Mouse (Mus musculus) hindbrain, embryonic 14.5 days (tissue): ENCODE results near the gene Rerg. TPM values are rescaled to one million over a fixed set of nuclear protein-coding genes. Genes with fewer than 3 reads are reported as not detected.

Experiments
- ATAC-seq: fragments of 200-750 bp; cut with Nextera tagmentation; 2 replicates; pipeline ENCODE4 v1.8.0; 2017; ENCODE audit warnings: moderate number of reproducible peaks, mild to moderate bottlenecking, moderate TSS enrichment, moderate library complexity; ENCODE audit not compliant: low FRiP score
- DNase-seq: peaks from one replicate; pipeline ENCODE4 v3.0.0-alpha.2; 2015; ENCODE audit warnings: low spot score
- H3K27ac ChIP-seq: fragments of 300-500 bp; sonication (generic); 2 replicates; pipeline ENCODE4 v1.5.1; 2014; ENCODE audit warnings: mild to moderate bottlenecking, moderate library complexity
- H3K27me3 ChIP-seq: fragments of 300-500 bp; sonication (generic); 2 replicates; pipeline ENCODE4 v1.6.1; 2014; ENCODE audit warnings: mild to moderate bottlenecking, low read length, mixed read lengths; ENCODE audit not compliant: control insufficient read depth, insufficient read depth
- H3K36me3 ChIP-seq: fragments of 300-500 bp; sonication (generic); replicated peaks from 2 replicates; pipeline ENCODE4 v1.6.1; 2014; ENCODE audit not compliant: control insufficient read depth, insufficient read depth
- H3K4me1 ChIP-seq: fragments of 300-500 bp; sonication (generic); replicated peaks from 2 replicates; pipeline ENCODE4 v1.6.1; 2014; ENCODE audit warnings: antibody characterized with exemption, low read length, mixed read lengths; ENCODE audit not compliant: control insufficient read depth, insufficient read depth
- H3K4me2 ChIP-seq: fragments of 300-500 bp; sonication (generic); replicated peaks from 2 replicates; pipeline ENCODE4 v1.6.1; 2014; ENCODE audit warnings: mild to moderate bottlenecking, moderate library complexity
- H3K4me3 ChIP-seq: fragments of 300-500 bp; sonication (generic); replicated peaks from 2 replicates; pipeline ENCODE4 v1.5.1; 2014; ENCODE audit warnings: mild to moderate bottlenecking, low read length
- H3K9ac ChIP-seq: fragments of 300-500 bp; sonication (generic); 2 replicates; pipeline ENCODE4 v1.6.1; 2014
- H3K9me3 ChIP-seq: fragments of 300-500 bp; sonication (generic); 2 replicates; pipeline ENCODE4 v1.6.1; 2016; ENCODE audit warnings: low read length; ENCODE audit not compliant: control insufficient read depth
- WGBS: fragments of 180-500 bp; shearing (Covaris S2); extraction: QIAGEN DNeasy Blood & Tissue Kit; methylation state at CpG from one replicate; pipeline ENCODE4 v1.1.7; 2014; 5-methylcytosine and 5-hydroxymethylcytosine counted together
- polyA plus RNA-seq: library from polyadenylated mRNA; unstranded; fragments of >200 nt; fragmentation: Nextera tagmentation; extraction: Ambion mirVana; gene quantifications from 2 replicates; pipeline ENCODE4 v1.2.1, GENCODE M21; 2014

Gene Rerg
- polyA plus RNA-seq, 1 experiment from 2014 or later, result 6.5 TPM

DNA sequence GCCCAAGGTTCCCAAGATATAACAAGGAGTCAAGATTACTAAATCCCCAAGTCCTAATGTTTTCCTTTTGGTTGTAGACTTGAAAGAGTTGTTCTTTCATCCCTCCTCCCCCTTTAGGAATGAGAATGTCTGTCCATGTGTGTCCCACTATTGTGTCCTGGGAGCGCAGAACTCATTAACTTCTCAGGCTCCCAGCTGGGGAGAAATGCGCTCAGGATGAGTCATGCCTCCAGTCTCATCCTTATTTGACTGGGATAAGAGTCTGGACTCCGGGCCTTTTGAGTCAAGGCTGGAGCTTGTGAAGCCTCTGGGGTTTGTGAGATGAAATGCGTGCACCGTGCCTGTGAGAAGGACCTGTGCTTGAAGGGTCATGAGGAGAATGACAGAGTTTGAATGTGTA lies 144.8 kb downstream of the Rerg start:
- Histone ChIP-seq H3K36me3 (no peaks in the 10 kb centered on the region), H3K27me3 (no peaks in the 10 kb centered on the region), H3K27ac (no peak overlapping the region), H3K9me3 (no peaks in the 10 kb centered on the region), H3K4me2 (no peak overlapping the region), H3K4me1 (0 out of 2 replicates have a peak, but pooled peaks cover 3% of the 10 kb centered on the region), H3K4me3 (no peak overlapping the region), H3K9ac (no peak overlapping the region)
- DNase-seq (no peak), ATAC-seq (no peak)
- 66% methylated on average over 5 of the region's 5 CpGs for WGBS

DNA sequence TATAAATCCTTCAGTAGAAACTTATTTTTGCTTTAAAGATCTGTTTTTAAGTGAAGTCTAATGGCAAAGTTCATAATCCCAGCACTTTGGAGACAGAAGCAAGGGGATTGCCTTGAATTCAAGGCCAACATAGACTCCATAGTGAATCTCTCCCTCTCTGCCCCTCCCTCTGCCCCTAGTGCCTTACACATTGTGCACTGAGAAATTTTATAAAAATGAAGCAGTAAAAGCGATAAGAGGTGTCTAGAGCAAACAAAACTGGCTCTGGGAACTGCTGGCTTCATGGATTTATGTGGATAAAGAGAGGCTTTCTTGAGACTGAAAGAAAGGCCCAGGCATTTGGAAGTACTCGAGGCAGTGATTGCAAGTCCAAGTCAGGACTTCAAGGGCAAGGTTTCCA lies 145.8 kb downstream of the Rerg start:
- no peak overlapping the region for H3K9ac ChIP-seq
- H3K4me2 ChIP-seq, result no peak overlapping the region
- no peak overlapping the region for H3K4me3 ChIP-seq
- H3K36me3 ChIP-seq, result no peaks in the 10 kb centered on the region
- no peak for ATAC-seq
- no peaks in the 10 kb centered on the region for H3K9me3 ChIP-seq
- no peaks in the 10 kb centered on the region for H3K27me3 ChIP-seq
- no peak overlapping the region for H3K27ac ChIP-seq
- H3K4me1 ChIP-seq, result 0 out of 2 replicates have a peak, but pooled peaks cover 2% of the 10 kb centered on the region
- 89% methylated on average over 2 of the region's 2 CpGs for WGBS
- no peak for DNase-seq

GRCm38 (mm10) chr6:137017216-137017973 lies 152.9 kb downstream of the Rerg start:
- ATAC-seq (no peak), DNase-seq (no peak)
- WGBS, result 90% methylated on average over 7 of the region's 7 CpGs
- Histone ChIP-seq H3K36me3 (no peaks in the 10 kb centered on the region), H3K4me3 (no peak overlapping the region), H3K4me2 (no peak overlapping the region), H3K27ac (no peak overlapping the region), H3K9me3 (no peaks in the 10 kb centered on the region), H3K9ac (no peak overlapping the region), H3K27me3 (no peaks in the 10 kb centered on the region), H3K4me1 (no peaks in the 10 kb centered on the region)

DNA sequence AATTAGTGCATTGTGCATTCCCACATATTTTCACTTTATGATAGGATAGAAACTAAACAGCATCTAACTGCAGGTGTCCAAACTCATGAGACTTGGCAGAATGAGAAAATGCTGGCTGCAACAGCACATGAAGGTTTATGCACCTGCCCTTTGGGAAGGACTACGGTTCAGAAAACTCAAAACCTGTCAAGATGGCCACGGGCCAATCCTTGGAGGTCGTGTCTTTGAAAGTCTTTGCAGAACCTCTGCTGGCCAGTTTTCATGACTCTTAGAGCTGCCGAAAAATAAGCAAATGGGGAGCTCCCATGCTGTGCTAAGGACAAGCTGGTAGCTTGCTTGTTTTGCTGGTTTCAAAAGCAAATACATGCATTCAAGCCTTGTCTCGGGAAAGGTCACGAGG lies 156.0 kb downstream of the Rerg start:
- H3K9ac ChIP-seq, result no peak overlapping the region
- H3K36me3 ChIP-seq, result no peaks in the 10 kb centered on the region
- DNase-seq (no peak), ATAC-seq (no peak)
- H3K4me1 ChIP-seq, result no peaks in the 10 kb centered on the region
- no peak overlapping the region for H3K27ac ChIP-seq
- no peak overlapping the region for H3K4me2 ChIP-seq
- no peaks in the 10 kb centered on the region for H3K9me3 ChIP-seq
- 52% methylated on average over 6 of the region's 6 CpGs for WGBS
- H3K27me3 ChIP-seq, result no peaks in the 10 kb centered on the region
- H3K4me3 ChIP-seq, result no peak overlapping the region

DNA sequence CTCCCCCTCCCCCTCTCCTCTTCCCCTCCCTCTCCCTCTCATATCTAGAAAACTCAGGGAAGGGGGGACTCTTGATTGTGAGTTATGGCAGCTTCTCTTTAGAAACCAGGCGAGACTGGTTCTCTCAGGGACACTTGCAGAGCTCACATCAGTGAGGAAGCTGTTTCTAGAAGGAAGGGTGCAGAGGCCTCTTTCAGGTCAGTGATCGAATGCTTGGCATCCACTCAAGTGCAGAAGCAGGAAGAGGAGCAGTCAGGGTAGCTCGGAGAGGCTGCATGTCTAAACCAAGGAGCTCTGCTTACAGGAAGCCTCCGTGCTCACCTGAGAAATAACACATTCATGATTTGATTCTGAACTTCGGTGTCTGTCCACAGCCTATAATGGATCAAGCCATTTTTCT lies 159.1 kb downstream of the Rerg start:
- H3K27ac ChIP-seq, result no peak overlapping the region
- ATAC-seq (no peak), DNase-seq (no peak)
- no peak overlapping the region for H3K4me2 ChIP-seq
- H3K9ac ChIP-seq, result no peak overlapping the region
- no peak overlapping the region for H3K4me3 ChIP-seq
- WGBS, result 88% methylated on average over 5 of the region's 5 CpGs
- H3K27me3 ChIP-seq, result no peaks in the 10 kb centered on the region
- no peaks in the 10 kb centered on the region for H3K4me1 ChIP-seq
- no peaks in the 10 kb centered on the region for H3K36me3 ChIP-seq
- no peaks in the 10 kb centered on the region for H3K9me3 ChIP-seq

Other genes starting within 250 kb of the Rerg start
- not detected in 2 replicates for gene Erp27, start 248.3 kb downstream of the Rerg start, polyA plus RNA-seq
- 0.03 and 0.48 TPM in 2 replicates for gene Pde6h, start 246.7 kb downstream of the Rerg start, polyA plus RNA-seq
- gene Arhgdib, start 228.6 kb downstream of the Rerg start, polyA plus RNA-seq, result 14.7 and 17.9 TPM in 2 replicates
- 54.6 and 61.6 TPM in 2 replicates for gene Ptpro, start 81.8 kb upstream of the Rerg start, polyA plus RNA-seq